Mouse (Mus musculus) adipose tissue, adult 10 weeks (tissue): Measurements from ENCODE around the gene Esr1. TPM values are rescaled to one million over a fixed set of nuclear protein-coding genes. Genes with fewer than 3 reads are reported as not detected.

Experiments
- polyA plus RNA-seq: library from polyadenylated mRNA; stranded (reverse); fragments of 350-450 nt; fragmentation: Illumina TruSeq; extraction: RNeasy Lipid Tissue Mini Kit (QIAGEN cat#74804); gene quantifications from one replicate; pipeline ENCODE4 v1.2.3, GENCODE M21; 2014; ENCODE audit warnings: low read depth, low replicate concordance

Esr1 gene
- polyA plus RNA-seq = 24.1 TPM

DNA sequence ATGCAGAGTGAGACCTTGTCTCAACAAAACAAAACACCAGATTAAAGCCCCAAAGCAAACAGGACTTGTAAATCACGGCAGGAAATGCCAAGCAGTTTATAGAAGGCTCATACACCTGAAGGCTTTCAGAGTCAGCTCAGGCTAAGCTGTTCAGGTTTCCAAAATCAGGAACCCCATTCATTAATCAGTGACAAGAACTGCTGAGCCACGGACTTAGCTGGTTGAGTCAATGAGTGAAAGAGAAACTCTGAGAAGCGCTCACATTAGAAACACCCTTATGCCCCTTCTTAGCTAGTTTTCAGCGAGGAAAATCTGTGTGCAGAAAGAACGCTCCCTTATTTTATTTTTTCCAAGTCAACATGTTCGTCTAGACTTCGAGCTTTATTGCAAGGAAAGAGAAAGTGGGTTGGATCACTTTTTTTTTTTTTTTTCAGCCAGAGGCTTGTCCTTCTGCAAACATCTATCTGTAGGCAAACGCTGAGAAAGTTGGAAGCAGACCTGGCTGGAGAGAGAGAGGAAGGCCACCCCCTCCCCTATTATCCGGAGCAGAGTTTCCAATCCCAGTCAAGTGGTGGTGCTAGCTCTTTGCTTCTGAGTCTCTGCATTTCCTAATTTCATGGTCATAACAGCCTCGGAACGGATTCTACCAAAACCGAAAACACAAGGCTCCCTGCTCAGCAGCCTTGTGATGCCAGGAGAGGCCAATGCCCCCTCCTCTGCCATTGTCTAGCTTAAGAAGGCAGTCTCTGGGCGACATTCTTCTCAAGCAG, at the start of gene Esr1:
TSS of gene Esr1 (plus strand) at position 208 of the 770 bp plus-strand sequence.

Other genes with a start within 250 kb of the Esr1 start
- 7.8 TPM for gene Zbtb2, start 223.5 kb upstream of the Esr1 start, polyA plus RNA-seq
- gene Rmnd1, start 179.2 kb upstream of the Esr1 start, polyA plus RNA-seq = 40.9 TPM
- 12.6 TPM for gene Armt1, start 179.1 kb upstream of the Esr1 start, polyA plus RNA-seq
- 2.0 TPM for gene Ccdc170, start 129.1 kb upstream of the Esr1 start, polyA plus RNA-seq